Mouse (Mus musculus): ENCODE measurements around the gene Mcl1. TPM values are rescaled to one million over a fixed set of nuclear protein-coding genes. Genes with fewer than 3 reads are reported as not detected.
A peak's percentile ranks its signal among the peaks of the same experiment; 100 is the strongest.

Mcl1 gene
- polyA plus RNA-seq, 1 experiment from 2014 or later, result 54.1 TPM

- Histone ChIP-seq H3K9ac (no peak overlapping the region), H3K4me1 (0 out of 2 replicates have a peak, but pooled peaks cover under 1% of the 10 kb centered on the region), H3K36me3 (peaks cover 59% of the 10 kb centered on the region), H3K27me3 (replicated peaks) (no peaks in the 10 kb centered on the region), H3K27ac (no peak overlapping the region), H3K4me3 (replicated peaks) (no peak overlapping the region), H3K4me2 (no peak overlapping the region), H3K9me3 (no peaks in the 10 kb centered on the region)
- no peak for ATAC-seq (ENCODE audit: insufficient read depth, low FRiP score, low read depth)
- WGBS, result 74% methylated on average over 6 of the region's 6 CpGs
Measured at GRCm38 (mm10) chr3:95631304-95631703, 27.3 kb upstream of the Mcl1 start.

- WGBS, result 71% methylated on average over 12 of the region's 12 CpGs
- Histone ChIP-seq H3K9me3 (no peaks in the 10 kb centered on the region), H3K9ac (no peak overlapping the region), H3K27me3 (replicated peaks) (no peaks in the 10 kb centered on the region), H3K4me1 (no peaks in the 10 kb centered on the region), H3K27ac (0 out of 2 replicates have a peak overlapping the region, but pooled peaks have one; percentile 48), H3K4me3 (replicated peaks) (no peak overlapping the region), H3K36me3 (peaks cover 47% of the 10 kb centered on the region), H3K4me2 (no peak overlapping the region)
- no peak for ATAC-seq (ENCODE audit: insufficient read depth, low FRiP score, low read depth)
Measured at GRCm38 (mm10) chr3:95632648-95633588, 25.7 kb upstream of the Mcl1 start.

DNA sequence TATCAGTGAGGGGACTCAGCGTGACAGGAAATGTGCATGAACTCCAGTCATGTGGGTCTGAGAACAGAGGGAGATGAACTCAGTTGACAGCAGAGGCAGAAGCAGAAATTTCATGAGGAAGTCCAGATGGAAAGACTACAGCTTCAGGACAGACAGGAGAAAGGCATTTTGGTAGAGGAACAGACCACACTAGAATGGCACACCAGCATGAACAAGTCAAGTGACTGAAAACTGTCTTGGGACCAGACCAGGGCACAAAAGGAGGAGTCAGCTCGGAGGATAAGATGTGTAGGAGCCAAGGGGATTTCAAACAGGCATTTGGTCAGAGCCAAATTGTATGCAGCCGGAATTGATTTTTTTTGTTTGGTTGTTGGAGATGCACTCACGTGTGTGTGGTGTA is 23.0 kb upstream of the Mcl1 start:
- Histone ChIP-seq H3K36me3 (peaks cover 21% of the 10 kb centered on the region), H3K9ac (no peak overlapping the region), H3K9me3 (no peaks in the 10 kb centered on the region), H3K4me3 (replicated peaks) (no peak overlapping the region), H3K4me1 (no peaks in the 10 kb centered on the region), H3K4me2 (no peak overlapping the region), H3K27ac (no peak overlapping the region), H3K27me3 (replicated peaks) (no peaks in the 10 kb centered on the region)
- ATAC-seq (ENCODE audit: insufficient read depth, low FRiP score, low read depth), result no peak
- 54% methylated on average over 4 of the region's 4 CpGs for WGBS

DNA sequence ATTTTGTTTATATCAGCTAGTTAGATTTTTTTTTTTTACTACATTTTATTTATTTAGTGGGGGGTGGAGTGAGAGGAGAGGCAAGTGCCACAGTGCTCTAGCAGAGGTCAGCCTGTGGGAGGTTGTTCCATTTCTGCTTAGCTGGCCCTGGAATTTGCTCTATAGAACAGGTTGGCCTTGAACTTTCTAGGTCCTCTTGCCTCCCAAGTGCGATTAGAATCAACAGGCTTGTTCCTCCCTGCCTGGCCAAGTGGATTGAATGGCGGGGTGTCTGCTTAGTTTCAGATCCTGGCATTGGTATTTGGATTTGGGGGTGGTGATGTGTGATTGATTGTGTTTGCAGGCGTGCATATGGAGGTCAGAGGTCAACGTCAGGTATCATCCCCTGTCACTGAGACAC is 22.5 kb upstream of the Mcl1 start:
- 62% methylated on average over 4 of the region's 4 CpGs for whole genome bisulfite sequencing
- H3K9ac ChIP-seq, result no peak overlapping the region
- no peak overlapping the region for H3K27ac ChIP-seq
- H3K9me3 ChIP-seq, result no peaks in the 10 kb centered on the region
- ATAC-seq (ENCODE audit: insufficient read depth, low FRiP score, low read depth), result no peak
- H3K36me3 ChIP-seq, result peaks cover 17% of the 10 kb centered on the region; the same call in 1 of the 2 replicates
- H3K4me2 ChIP-seq, result no peak overlapping the region
- no peaks in the 10 kb centered on the region for H3K27me3 ChIP-seq (replicated peaks)
- no peak overlapping the region for H3K4me3 ChIP-seq (replicated peaks)
- no peaks in the 10 kb centered on the region for H3K4me1 ChIP-seq

GRCm38 (mm10) chr3:95639694-95640093 is 18.9 kb upstream of the Mcl1 start:
- no peaks in the 10 kb centered on the region for H3K9me3 ChIP-seq
- no peak overlapping the region for H3K4me3 ChIP-seq (replicated peaks)
- peaks cover 10% of the 10 kb centered on the region; the same call in 1 of the 2 replicates for H3K36me3 ChIP-seq
- 93% methylated on average over 1 of the region's 1 CpGs for WGBS
- H3K27me3 ChIP-seq (replicated peaks), result no peaks in the 10 kb centered on the region
- H3K9ac ChIP-seq, result no peak overlapping the region
- ATAC-seq (ENCODE audit: insufficient read depth, low FRiP score, low read depth), result no peak
- H3K27ac ChIP-seq, result no peak overlapping the region
- no peaks in the 10 kb centered on the region for H3K4me1 ChIP-seq
- no peak overlapping the region for H3K4me2 ChIP-seq

DNA sequence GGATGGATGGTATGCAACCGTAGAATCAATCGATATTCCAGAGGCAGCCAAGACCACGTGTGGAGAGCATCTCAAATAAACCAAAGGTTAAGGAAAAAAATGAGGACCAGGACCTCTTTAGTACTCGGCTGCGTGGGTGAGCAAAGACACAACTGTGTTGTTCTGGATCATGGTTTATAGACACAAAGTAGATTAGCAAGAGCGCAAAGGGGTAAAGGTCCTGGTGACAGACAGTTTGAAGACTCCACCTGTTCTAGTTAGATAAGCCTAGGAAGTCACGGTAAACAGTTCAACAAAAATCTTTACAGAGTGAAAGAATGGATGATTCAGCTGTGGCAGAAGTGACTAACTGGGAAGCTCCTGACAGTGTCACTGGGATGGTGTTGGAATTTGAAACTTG is 15.5 kb upstream of the Mcl1 start:
- ATAC-seq (ENCODE audit: insufficient read depth, low FRiP score, low read depth), result no peak
- H3K36me3 ChIP-seq, result no peaks in the 10 kb centered on the region
- no peaks in the 10 kb centered on the region for H3K27me3 ChIP-seq (replicated peaks)
- 73% methylated on average over 7 of the region's 7 CpGs for WGBS
- H3K9ac ChIP-seq, result no peak overlapping the region
- no peaks in the 10 kb centered on the region for H3K4me1 ChIP-seq
- no peak overlapping the region for H3K4me2 ChIP-seq
- no peak overlapping the region for H3K27ac ChIP-seq
- H3K9me3 ChIP-seq, result no peaks in the 10 kb centered on the region
- no peak overlapping the region for H3K4me3 ChIP-seq (replicated peaks)

DNA sequence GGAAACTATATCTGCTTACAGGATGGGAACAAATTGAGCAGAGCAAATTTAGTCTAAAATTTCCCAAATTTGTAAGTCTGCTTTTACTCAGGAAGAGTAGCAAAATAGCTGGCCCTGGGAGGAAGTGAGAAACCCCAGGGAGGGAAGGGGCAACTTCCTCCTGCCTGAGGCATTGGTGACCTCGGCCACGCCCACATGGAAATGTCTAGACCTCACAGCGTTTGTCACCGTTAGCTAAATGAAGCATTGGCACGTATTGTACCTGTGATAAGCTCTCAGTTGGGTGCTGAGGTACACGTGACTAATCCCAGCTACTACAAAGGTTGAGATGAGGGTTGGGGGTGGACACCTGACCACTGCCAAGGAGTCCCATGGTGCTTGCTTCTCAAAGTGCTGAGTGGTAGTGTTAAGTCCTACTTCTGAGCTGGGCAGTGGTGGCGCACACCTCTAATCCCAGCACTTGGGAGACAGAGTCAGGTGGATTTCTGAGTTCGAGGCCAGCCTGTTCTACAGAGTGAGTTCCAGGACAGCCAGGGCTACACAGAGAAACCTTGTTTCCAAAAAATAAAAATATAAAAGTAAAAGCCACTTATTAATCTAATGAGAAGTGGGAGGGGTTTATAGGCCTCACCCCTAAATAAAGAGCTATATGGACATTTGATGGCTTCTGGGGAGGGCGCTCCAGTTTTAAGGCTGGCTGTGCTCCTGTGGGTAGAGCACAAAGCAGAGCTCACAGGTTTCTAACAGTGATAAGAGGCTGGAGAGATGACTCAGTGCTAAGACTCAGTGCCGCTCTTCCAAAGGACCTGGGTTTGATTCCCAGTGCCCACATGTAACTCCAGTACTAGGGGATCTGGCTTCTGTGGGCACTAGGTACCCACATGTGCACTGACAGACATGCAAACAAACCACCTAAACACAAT is 13.0 kb upstream of the Mcl1 start:
- Histone ChIP-seq H3K27ac (no peak overlapping the region), H3K4me1 (no peaks in the 10 kb centered on the region), H3K4me3 (replicated peaks) (no peak overlapping the region), H3K4me2 (no peak overlapping the region), H3K36me3 (no peaks in the 10 kb centered on the region), H3K9ac (no peak overlapping the region), H3K27me3 (replicated peaks) (no peaks in the 10 kb centered on the region), H3K9me3 (no peaks in the 10 kb centered on the region)
- 59% methylated on average over 10 of the region's 10 CpGs for WGBS
- peak; percentile 39; the same call in 1 of the 2 replicates for ATAC-seq (ENCODE audit: insufficient read depth, low FRiP score, low read depth)

GRCm38 (mm10) chr3:95648016-95648415 is 10.6 kb upstream of the Mcl1 start:
- H3K4me3 ChIP-seq (replicated peaks), result no peak overlapping the region
- no peak overlapping the region for H3K27ac ChIP-seq
- peaks cover 3% of the 10 kb centered on the region; the same call in 1 of the 2 replicates for H3K4me1 ChIP-seq
- 86% methylated on average over 5 of the region's 5 CpGs for WGBS
- no peak for ATAC-seq (ENCODE audit: insufficient read depth, low FRiP score, low read depth)
- H3K4me2 ChIP-seq, result no peak overlapping the region
- no peak overlapping the region for H3K9ac ChIP-seq
- H3K36me3 ChIP-seq, result no peaks in the 10 kb centered on the region
- no peaks in the 10 kb centered on the region for H3K27me3 ChIP-seq (replicated peaks)
- no peaks in the 10 kb centered on the region for H3K9me3 ChIP-seq

GRCm38 (mm10) chr3:95650276-95651032 is 8.1 kb upstream of the Mcl1 start:
- Histone ChIP-seq H3K9ac (no peak overlapping the region), H3K27ac (peak overlapping the region; percentile 73), H3K4me1 (peaks cover 11% of the 10 kb centered on the region), H3K27me3 (replicated peaks) (no peaks in the 10 kb centered on the region), H3K4me2 (0 out of 2 replicates have a peak overlapping the region, but pooled peaks have one; percentile 0), H3K4me3 (replicated peaks) (no peak overlapping the region), H3K9me3 (no peaks in the 10 kb centered on the region), H3K36me3 (no peaks in the 10 kb centered on the region)
- peak; percentile 13; the same call in 1 of the 2 replicates for ATAC-seq (ENCODE audit: insufficient read depth, low FRiP score, low read depth)
- WGBS, result 51% methylated on average over 6 of the region's 6 CpGs

- no peaks in the 10 kb centered on the region for H3K27me3 ChIP-seq (replicated peaks)
- no peak for ATAC-seq (ENCODE audit: insufficient read depth, low FRiP score, low read depth)
- peaks cover 11% of the 10 kb centered on the region for H3K4me1 ChIP-seq
- no peaks in the 10 kb centered on the region for H3K36me3 ChIP-seq
- no peak overlapping the region for H3K9ac ChIP-seq
- 79% methylated on average over 3 of the region's 3 CpGs for WGBS
- H3K4me3 ChIP-seq (replicated peaks), result no peak overlapping the region
- H3K27ac ChIP-seq, result peak overlapping the region; percentile 73
- H3K4me2 ChIP-seq, result 0 out of 2 replicates have a peak overlapping the region, but pooled peaks have one; percentile 0
- no peaks in the 10 kb centered on the region for H3K9me3 ChIP-seq
Measured at GRCm38 (mm10) chr3:95651033-95651373, 7.6 kb upstream of the Mcl1 start.

Measured in stomach, embryonic 15.5 days (tissue).